Mouse (Mus musculus): Measurements from ENCODE around the gene Nat8.
A peak's percentile ranks its signal among the peaks of the same experiment; 100 is the strongest.
"Not testable (repeated sequence)": the region's sequence is repeated elsewhere in the genome, so short reads cannot be mapped to it uniquely, and the experiment has no call there.

Gene Nat8

DNA sequence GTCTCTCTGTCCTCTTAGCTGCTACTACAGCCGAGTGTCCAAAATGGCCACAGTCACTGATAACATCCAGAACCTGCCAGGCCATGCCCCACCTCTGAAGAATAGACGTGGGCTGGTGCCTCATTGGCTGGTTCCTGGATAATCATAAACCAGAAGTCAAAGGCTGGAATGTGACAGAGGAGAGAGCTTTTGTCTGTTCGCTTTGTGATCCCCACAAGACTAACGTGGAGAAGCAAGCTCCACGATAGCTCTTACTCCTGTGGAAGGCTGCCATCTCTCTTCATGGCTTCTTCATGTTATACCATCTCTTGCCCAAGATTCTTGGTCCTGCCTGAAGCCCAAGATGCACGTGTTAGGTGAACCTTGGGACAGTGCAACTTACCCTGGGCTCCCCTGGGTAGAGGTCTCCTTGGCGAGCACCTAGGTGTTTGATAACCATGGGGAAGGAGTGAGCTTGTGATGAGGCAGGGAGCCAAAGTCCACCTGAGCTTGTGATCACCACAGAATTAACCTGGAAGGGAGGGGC lies at the start of gene Nat8:
Gene Nat8, minus strand, starts transcription at position 287 of the 526 bp plus-strand sequence.
- peak; percentile 79 to 80 for DNase-seq

DNA sequence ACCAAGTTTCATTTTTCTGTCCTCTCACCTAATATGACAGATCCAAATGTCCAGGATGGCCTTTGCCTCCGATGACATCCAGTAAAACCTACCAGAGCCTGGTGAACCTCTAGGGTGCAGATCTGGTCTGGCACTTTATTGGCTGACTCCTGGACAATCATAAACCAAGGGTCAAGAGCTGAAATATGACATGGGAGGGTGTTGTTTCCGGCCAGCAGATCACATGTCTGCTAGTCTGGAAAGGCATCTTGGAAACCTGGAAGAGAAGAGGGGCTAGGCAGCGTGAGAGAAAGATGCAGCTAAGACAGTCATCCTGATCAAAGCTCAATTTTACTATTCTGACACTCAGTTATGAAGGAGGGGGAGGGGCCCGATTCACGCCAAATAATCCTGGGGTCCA lies 37.1 kb upstream of the Nat8 start, which contains the start of gene Nat8f2:
Gene Nat8f2, minus strand, starts transcription at position 153 of the 400 bp plus-strand sequence.
- peak; percentile 66 to 80 for DNase-seq

DNA sequence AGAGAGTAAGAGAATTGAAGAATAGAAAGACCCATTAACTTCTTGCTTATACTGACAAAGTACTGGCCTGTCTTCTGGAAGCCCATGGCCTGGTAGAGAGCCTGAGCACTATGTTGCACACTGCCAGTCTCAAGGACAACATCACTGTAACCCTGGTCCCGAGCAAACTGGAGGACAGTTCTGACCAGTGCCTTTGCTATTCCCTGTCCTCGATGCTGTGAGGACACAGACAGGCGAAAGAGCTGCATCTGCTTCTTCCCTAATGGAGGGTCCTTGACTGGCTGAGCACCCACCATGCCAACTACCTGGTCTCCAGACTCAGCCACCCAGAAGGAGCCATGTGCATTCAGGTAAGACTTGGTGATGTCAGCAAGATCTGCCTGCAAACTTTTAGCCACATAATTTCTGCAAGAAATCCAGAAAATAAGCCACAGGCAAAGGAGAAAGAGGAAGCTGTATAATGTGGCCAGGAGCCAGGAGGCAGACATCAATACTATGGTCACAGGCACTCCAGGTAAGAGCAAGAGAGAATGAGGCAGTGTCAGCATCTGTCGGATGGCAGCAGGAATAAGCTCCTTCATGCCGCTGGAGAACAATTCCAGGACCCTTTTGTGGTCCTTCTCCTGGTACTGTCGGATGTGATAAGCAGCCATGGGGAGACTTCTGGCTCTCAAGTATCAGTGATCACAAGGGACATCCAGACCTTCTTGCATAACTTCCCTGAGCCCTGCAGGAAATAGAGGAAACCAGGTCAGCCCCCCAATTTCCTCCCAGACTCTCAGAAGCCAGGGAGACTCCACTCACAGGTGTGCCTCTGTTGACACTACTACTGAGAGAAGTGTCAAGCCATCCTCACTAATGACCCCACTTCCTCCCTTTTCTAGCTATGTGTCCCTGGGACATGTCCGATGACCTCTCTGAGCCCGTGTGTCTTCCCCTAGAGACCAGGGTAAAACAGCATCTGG lies 36.1 kb upstream of the Nat8 start:
- DNase-seq, result peak; percentile 23 to 40

DNA sequence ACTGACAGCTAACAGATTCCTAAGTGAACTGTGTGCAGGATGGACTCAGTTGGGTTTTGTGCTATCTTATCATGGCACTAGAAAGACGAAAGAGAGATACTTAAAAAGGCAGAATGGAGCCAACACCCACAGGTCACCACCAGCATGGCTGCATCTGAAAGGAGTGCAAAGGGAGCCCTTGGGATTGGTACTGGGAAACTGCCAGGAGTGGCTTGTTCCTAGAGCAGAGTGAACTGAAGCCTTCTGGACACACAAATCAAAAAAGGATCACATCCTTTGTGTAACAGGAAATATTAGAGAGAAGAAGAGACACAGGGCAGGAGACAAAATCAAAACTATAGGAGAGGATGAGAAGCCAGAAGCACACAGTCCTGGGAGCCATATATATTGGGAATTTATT lies 35.1 kb upstream of the Nat8 start:
- DNase-seq, result not testable (repeated sequence)

DNA sequence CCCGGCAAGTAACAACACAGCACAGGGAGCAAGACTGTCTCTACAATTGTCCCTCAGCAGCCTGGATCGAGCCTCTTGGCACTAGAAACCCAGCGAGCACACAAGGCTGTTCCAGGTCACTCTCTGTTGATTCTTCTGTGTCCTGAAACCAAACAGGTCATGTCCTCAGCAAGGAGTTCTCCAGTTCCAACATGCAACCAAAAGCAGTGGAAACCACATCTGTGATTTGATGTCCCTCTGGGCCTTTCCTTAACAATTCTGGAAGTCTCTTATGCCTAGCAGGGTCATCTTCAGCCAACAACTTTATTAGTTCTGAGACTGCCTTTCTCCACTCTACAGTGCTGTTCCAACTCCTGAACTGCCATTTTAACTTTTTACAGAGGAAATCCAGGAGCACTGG lies 34.3 kb upstream of the Nat8 start:
- not testable (repeated sequence) for DNase-seq

DNA sequence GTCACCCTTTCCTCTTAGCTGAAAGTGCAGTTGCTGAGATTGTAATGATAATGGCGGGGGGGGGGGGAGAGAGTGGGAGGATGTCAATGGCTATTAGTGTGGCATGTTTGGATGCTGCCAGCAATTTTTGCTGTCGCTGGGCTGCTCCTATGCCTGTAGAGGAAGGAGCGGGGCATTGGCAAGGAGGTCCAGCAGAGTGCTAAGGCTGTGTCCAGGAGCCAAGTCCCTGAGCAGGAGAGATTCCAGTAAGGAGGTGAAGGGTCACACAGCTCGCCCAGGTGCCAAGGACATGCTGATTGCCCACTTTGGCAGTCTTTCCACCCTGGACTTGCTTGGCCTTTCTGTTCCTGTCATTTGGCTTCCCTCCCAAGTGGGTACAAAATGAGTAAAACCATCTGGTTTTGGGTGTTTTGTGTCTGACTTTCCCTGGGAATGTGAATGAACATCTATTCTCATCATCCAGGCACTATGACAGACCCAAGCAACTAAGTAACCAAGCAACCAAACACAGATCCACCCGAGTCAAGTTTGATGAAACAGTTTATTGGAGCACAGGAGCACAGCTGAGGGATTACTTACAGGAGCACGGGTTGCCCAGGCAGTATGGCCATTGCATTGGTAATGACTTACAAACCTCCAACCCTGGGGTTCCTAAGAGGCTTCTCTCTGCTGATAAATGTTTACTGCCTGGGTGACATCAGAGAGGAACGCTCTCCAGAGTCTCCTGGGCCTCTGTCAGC lies 33.2 kb upstream of the Nat8 start:
- peak; percentile 75 to 81 for DNase-seq

DNA sequence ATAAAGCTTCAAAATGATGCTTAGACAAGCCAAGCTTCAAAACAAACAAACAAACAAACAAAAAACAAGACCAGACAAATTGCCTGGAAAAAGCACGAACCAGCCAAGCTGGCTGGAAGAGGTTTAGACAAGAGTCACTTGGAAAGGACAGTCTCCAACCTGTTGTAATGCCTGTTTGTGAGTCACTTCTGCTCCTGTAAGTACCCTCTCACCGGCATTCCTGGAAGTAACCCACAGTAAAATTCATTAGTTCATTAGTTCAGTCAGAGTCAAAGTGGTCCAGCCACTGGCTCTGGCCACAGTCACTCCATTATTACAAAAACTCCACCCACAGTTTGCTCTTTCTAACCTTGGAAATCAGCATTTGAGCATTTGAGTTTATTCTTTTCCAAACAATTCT lies 32.0 kb upstream of the Nat8 start:
- DNase-seq, result no peak

DNA sequence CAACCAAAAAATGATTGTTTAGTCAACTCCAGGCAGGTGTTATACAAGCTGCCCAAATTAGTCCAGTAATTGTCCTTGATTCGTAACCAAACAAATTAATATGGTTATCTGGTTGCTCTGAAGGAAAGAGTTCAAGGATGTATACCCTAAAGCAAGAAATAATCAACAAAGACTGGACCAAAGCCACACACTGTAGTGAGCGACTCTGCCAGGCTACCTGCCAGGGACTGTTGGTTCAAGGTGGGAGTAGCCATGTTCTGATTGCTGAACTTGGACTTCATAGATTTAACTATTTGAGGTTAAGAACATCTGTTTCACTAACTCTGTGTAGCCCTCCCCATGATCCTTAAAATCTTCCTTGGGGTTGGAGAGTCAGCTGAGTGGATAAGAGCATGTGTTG lies 31.3 kb upstream of the Nat8 start:
- no peak for DNase-seq

DNA sequence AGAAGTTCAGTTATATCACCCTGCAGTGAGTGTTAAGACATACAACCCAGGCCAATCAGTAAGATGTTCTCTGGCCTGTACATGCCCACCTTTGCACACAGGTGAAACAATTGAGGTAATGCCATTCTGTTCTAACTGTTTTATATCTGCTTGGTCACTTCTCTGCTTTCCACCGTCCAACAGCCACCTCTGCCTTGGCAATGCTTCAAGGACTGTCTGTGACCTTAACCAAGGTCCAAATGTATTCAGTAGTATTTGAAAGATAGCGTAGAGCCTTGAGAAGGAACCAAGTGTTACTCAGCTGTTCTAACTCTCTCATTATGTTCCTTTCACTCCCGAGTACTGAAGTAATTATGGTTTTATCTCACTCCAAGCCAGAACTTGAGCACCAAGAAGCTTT lies 30.7 kb upstream of the Nat8 start:
- DNase-seq, result peak; percentile 66 to 69

DNA sequence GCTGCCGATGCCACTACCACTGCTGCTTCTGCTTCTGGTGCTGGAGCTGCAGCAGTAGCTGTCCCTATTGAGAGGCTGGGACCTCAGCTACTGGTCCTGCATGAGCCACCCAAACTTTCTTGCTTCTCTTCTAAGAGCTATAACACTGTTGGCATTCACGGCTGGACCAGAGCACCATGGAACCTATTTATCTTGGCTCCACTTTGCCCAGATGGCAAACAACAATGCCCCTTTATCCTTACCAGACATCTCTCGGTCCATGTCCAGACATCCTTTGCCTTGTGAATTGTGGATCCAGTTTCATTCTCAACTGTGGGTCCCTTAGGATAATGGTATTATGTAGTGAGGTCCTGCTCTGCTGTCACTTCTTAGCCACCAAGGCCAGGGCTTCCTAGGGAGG lies 29.4 kb upstream of the Nat8 start:
- peak in 1 of 2 experiments; percentile 45 for DNase-seq

DNA sequence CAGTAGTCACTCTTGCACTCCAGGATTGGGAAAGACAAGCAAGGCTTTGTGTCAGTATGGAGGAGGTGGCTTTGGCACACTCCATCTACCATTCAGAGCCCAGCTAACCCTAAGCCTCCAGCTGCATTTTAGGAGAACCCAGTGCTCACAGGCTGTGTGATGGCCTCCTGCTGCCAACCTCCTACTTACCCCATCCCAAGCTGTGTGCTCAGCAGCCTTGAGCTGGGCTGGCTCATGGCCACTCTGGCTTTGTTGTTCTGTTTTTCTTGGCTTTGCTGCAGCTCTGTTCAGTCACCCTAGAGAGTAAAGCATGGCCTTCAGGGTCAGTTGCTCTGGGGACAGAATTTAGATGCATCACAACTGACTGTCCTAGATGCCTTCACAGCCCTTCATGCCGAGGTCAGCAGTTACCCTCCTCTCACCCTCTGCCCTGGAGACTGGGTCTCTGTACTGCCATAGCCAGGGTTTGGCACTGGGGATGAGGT lies 24.4 kb upstream of the Nat8 start:
- DNase-seq, result peak; percentile 78 to 81

DNA sequence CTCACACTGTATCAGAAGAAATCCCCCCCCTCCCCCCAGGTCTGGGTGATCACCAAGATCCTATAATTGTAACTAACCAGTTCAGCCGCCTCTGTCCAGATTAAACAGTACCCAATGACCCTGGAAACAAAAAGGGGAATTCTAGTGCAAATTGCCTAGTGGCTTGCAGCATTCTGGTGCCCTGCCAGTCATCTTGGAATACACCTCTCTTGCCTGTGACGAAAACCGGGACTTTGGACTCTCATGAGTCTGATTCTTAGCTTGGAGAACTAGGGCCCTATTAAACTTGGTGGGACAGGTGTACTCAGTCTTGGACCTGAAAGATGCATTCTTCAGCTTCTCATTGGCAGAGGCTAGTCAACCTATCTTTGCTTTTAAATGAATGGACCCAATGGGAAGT lies 21.6 kb upstream of the Nat8 start:
- DNase-seq, result peak; percentile 82 to 84

DNA sequence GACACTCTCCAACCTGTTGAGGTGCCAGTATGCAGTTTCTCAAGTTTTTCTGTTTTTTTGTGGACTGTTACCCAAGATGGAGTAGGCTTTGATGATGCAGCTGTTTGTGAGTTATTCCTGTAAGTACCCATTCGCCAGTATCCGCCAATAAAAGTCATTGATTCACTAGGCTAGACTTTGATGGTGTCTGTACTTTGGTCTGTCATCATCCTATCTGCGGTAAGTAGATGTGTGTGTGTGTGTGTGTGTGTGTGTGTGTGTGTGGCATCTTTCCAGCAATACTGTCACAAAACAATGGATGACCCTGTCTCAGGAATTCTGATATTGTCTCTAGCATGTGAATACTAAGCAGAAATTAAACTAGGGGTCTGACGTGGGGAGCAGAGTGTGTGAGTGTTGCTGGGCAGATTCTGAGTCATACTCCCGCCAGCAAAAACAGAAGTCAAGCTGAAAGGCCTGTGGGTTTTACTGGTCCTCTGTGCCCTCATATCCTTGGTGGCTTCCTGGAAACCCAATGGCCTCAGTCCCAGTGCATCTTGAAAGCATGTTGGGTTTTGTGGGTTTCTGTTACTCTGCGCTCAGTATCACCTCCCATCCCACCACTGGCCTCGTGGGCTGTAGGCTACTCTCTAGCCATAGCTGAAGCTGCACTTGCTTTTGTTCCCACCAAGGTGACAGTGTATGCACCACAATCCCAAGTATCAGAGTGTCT lies 19.3 kb upstream of the Nat8 start:
- no peak for DNase-seq

DNA sequence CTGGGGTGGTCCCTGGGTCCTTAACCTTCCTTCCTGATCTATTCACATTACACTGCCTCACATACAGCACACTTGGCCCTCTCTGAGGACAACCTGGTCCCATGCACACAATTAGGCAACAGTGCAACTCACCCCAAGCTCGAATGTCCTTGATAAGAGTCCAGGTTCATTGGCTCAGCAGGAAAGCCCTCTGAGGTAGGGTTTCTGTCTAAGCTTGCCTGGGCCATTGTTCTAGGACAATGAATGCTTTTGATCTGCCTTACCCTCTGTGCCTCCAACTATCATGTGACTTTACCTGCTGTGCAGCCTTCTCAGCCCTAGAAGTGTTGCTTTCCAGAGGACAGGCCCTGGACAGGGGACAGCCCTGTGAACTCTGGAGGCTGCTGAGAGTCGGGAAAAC lies 17.4 kb upstream of the Nat8 start:
- no peak for DNase-seq

DNA sequence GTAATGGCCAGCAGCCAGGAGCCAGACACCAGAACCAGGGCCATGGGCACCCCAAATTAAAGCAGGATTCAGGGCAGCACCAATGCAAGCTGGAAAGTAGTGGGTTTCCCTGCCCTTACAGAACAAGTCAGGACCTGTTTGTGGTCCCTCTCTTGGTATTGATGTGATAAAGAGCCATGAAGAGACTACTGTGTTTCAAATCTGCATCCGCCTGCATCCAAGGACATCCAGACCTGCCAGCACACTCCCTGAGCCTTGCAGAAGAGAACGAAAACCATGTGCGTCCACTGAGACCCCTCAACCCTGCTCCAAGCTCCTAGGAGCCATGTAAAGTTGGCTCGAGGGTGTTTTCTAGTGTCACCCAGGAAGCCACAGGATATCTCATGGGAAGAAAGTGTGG lies 16.3 kb upstream of the Nat8 start:
- no peak for DNase-seq

DNA sequence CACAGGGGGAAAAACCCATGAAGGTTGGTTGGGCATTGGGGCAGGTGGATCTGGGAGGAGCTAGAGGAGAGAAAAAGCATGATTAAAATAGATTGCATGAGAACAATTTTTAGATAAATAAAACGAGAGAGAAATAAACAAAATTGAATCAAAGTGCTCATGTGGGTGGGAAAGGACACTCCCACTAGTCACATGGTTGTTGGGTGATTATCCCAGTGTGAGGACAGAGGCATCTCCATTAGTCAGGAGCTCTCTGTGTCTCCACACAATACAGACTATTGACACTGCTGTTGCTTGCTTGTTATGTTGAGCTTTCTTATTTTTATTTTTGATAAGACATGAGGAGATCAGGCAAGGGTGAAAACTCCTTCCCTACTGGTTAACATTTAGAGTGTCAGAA lies 15.0 kb upstream of the Nat8 start:
- no peak for DNase-seq

DNA sequence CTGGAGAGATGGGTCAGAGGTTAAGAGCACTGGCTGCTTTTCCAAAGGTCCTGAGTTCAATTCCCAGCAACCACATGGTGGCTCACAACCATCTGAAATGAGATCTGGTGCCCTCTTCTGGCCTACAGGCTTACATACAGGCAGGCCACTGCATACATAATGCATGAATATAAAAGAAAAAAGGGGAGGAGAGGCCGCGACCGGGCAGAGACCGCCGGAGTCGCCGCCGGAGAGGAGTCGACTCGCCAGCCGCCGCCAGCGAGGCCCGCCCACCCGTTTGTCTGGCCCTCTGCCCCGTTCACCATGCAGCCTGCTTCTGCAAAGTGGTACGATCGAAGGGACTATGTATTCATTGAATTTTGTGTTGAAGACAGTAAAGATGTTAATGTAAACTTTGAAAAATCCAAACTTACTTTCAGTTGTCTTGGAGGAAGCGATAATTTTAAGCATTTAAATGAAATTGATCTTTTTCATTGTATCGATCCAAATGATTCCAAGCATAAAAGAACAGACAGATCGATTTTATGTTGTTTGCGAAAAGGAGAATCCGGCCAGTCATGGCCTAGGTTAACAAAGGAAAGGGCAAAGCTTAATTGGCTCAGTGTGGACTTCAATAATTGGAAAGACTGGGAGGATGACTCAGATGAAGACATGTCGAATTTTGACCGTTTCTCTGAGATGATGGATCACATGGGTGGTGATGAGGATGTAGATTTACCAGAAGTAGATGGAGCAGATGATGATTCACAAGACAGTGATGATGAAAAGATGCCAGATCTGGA lies 12.0 kb upstream of the Nat8 start:
- not testable (repeated sequence) for DNase-seq

DNA sequence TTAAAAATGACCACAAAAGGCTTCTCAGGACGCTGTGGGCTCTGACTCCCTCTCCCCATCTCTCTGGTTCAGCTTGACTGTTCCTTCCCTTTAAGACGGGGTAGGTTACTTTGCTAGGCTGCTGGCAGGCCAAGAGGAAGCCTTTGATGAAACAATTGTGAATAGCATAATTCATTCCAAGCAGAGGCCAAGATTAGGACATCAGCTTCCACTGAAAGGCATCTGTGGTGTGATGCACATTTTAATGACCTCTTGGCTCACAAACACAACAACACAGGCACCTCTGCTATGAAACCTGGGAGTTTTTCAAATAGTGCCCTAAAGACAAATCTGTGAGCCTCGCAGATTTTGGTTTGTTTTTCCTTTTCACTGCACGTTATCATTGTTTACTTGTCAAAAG lies 8.1 kb upstream of the Nat8 start:
- DNase-seq, result no peak

DNA sequence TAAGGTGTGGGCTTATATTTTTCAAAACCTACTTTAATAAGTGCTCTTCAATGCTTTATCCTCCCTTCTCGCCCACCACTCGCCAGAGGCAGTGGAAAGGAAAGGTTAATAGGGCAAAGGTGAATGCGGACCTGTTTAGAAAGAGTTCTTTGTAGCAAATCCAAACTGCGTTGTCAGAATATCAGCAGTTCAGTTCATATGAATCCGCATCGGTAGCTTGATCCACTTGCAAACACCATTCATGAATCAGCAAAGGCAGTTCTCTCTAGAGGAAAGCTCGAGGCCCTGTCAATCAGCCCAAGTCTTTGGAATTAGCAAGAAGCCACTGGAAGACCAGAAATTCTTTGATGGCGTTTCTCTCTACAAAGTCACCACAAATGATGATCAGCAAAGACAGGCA lies 6.8 kb upstream of the Nat8 start:
- DNase-seq, result no peak

DNA sequence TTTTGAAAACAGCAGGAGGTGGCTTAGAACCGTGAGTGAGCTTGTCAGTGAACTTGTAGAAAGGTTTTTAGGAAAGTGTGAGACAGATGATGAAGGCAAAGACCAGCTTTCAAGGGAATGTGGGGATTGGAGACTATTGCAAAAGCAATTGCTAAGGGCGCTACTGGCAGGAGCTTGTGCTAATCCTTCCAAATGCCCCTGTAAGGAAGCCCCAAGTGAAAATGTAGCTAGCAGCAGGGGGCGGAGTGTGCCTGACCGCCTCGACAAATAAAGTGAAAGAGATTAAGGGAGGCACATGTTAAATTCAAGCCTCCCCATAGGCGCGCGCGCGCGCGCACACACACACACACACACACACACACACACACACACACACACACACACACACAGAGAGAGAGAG lies 5.4 kb upstream of the Nat8 start:
- DNase-seq, result peak; percentile 29 to 65

DNA sequence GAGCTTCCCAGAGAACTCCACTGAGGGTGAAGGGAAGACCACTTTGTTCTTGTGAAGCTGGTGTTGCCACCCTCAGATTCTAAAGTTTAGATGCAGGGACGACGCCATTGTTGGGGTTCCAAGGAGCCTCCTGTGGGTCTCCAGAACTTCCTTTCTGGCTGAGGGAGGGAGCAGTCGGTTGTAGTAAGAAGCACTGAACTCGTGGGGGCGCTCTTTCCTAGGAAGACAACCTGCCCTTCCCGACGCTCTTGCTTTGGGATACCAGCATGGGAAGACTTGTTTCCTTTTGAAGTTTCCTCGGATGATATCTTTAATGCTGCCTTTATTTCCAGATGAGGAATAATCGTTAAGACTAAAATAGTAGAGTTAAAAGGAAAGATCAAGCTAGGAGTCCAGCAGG lies 4.9 kb upstream of the Nat8 start:
- DNase-seq, result peak; percentile 52 to 85

DNA sequence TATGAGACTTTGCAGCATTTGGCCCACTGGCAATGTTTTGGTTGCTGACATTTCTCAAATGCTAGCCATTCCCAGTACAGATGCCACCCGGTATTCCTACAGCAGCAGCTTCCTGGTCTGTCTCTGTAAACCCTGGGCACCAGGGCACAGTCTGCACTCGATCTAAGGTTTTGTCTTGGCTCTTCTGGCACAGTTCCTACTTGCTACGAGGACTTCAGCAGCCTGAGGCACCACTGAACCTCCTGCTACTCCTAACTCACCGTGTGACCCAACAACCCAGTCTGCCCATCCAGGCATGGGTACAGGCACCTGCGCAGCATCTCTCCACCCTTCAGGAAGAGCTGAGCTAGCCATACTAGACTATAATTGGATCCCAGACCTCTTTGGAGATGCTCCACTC lies 4.2 kb upstream of the Nat8 start:
- peak; percentile 23 to 36 for DNase-seq
